Mouse (Mus musculus): ENCODE data around the gene Csde1. TPM values are rescaled to one million over a fixed set of nuclear protein-coding genes. Genes with fewer than 3 reads are reported as not detected.

Csde1 gene
- polyA plus RNA-seq, 1 experiment from 2014 or later, result 540 TPM

- H3K27ac ChIP-seq, result no peak overlapping the region
- no peaks in the 10 kb centered on the region for H3K27me3 ChIP-seq
- no peaks in the 10 kb centered on the region for H3K4me1 ChIP-seq
- H3K4me2 ChIP-seq, result no peak overlapping the region
- no peak overlapping the region for H3K4me3 ChIP-seq (replicated peaks)
- no peaks in the 10 kb centered on the region for H3K9me3 ChIP-seq
- 91% methylated on average over 9 of the region's 9 CpGs for WGBS
- no peak for ATAC-seq (ENCODE audit: low FRiP score)
- no peaks in the 10 kb centered on the region for H3K36me3 ChIP-seq (replicated peaks)
- H3K9ac ChIP-seq, result no peak overlapping the region
Measured at GRCm38 (mm10) chr3:103075871-103076270, 55.6 kb downstream of the Csde1 start.

DNA sequence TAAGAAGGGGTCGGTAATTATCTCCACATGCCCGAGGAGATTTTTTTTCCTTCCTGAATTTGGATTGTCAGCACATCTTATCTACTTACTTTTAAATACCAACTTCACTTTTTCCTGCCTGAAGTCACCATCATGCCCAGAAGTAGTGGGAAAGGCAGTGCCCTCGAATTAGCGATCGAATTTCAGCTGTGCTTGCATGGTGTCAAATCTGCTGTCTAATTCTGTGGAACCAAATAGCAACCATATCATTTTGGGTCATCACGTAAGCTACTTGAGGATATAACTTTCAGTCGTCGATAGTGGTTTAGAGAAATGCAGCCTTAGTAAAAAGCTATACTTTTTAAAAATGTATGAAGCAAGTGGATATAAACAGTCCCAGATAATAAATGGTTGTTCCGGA lies 56.2 kb downstream of the Csde1 start:
- no peaks in the 10 kb centered on the region for H3K4me1 ChIP-seq
- H3K27me3 ChIP-seq, result no peaks in the 10 kb centered on the region
- no peak overlapping the region for H3K4me2 ChIP-seq
- no peak overlapping the region for H3K9ac ChIP-seq
- no peaks in the 10 kb centered on the region for H3K36me3 ChIP-seq (replicated peaks)
- ATAC-seq (ENCODE audit: low FRiP score), result no peak
- WGBS, result 94% methylated on average over 9 of the region's 9 CpGs
- no peaks in the 10 kb centered on the region for H3K9me3 ChIP-seq
- no peak overlapping the region for H3K4me3 ChIP-seq (replicated peaks)
- H3K27ac ChIP-seq, result no peak overlapping the region

DNA sequence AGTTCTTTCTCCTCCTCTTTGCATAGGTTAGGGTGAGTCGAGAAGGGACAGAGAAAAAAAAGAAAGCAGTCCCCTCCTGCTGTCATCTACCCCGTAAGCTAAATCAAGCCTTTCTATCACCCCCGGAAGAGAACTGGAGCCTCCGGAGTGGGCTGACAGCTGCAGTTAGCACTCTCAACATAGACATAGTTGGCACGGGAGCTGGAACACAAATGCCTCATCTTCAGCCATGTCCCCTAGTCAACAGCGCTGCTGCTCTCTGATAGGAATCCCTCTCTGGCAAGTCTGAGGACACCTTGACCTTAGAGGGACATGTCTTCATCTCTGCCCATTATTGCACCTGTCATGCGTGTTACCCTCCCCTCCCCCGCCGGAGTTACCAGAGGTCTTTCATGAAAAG lies 59.1 kb downstream of the Csde1 start:
- no peak for ATAC-seq (ENCODE audit: low FRiP score)
- 91% methylated on average over 9 of the region's 9 CpGs for WGBS
- no peak overlapping the region for H3K4me2 ChIP-seq
- no peak overlapping the region for H3K4me3 ChIP-seq (replicated peaks)
- no peak overlapping the region for H3K27ac ChIP-seq
- H3K9ac ChIP-seq, result no peak overlapping the region
- no peaks in the 10 kb centered on the region for H3K4me1 ChIP-seq
- H3K9me3 ChIP-seq, result no peaks in the 10 kb centered on the region
- no peaks in the 10 kb centered on the region for H3K27me3 ChIP-seq
- no peaks in the 10 kb centered on the region for H3K36me3 ChIP-seq (replicated peaks)

DNA sequence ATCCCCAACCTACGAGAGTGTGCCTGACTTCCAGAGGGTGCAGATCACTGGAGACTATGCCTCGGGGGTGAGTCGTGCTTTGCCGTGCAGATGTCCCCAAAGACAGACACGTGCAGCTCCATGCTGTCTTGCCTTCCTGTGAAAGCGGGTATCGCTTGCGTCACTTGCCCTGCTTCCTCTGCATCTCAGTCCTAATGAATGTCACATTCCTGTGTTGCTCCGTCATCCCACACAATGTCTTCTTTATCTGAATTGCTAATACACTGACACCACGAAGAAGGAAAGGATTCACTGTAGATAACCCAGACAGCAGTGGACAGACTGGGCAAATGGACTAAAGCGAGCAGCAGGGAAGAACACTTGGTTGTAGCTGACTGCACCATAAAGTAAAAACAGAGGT lies 60.8 kb downstream of the Csde1 start:
- H3K4me3 ChIP-seq (replicated peaks), result no peak overlapping the region
- H3K27me3 ChIP-seq, result no peaks in the 10 kb centered on the region
- no peaks in the 10 kb centered on the region for H3K36me3 ChIP-seq (replicated peaks)
- no peak overlapping the region for H3K9ac ChIP-seq
- H3K27ac ChIP-seq, result no peak overlapping the region
- H3K9me3 ChIP-seq, result no peaks in the 10 kb centered on the region
- H3K4me2 ChIP-seq, result no peak overlapping the region
- no peak for ATAC-seq (ENCODE audit: low FRiP score)
- no peaks in the 10 kb centered on the region for H3K4me1 ChIP-seq
- 72% methylated on average over 11 of the region's 11 CpGs for WGBS

- no peaks in the 10 kb centered on the region for H3K27me3 ChIP-seq
- H3K9me3 ChIP-seq, result no peaks in the 10 kb centered on the region
- WGBS, result 91% methylated on average over 17 of the region's 17 CpGs
- no peaks in the 10 kb centered on the region for H3K36me3 ChIP-seq (replicated peaks)
- H3K27ac ChIP-seq, result no peak overlapping the region
- H3K4me3 ChIP-seq (replicated peaks), result no peak overlapping the region
- H3K9ac ChIP-seq, result no peak overlapping the region
- no peaks in the 10 kb centered on the region for H3K4me1 ChIP-seq
- no peak overlapping the region for H3K4me2 ChIP-seq
- no peak for ATAC-seq (ENCODE audit: low FRiP score)
Measured at GRCm38 (mm10) chr3:103081861-103082453, 61.7 kb downstream of the Csde1 start.

DNA sequence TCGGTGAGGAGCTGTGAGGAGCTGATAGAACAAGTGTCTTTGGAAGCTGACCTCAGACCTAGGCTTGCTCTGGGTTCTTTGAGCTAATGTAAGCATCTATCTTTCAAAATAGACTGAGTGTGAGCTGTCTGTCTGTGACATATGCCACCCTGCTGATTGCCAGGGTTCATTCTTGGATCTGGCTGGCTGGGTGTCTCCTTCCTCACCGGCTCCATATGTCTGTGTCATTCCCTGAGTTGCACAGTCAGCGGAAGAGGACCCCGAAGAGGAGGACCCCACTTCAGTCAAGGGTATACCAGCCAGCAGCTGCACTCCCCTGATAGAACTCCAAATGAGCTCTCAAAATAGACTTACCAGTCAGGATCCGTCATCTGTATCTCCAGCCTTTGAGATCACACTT lies 62.5 kb downstream of the Csde1 start:
- Histone ChIP-seq H3K27me3 (no peaks in the 10 kb centered on the region), H3K4me3 (replicated peaks) (no peak overlapping the region), H3K9ac (no peak overlapping the region), H3K4me2 (no peak overlapping the region), H3K36me3 (replicated peaks) (no peaks in the 10 kb centered on the region), H3K9me3 (no peaks in the 10 kb centered on the region), H3K4me1 (no peaks in the 10 kb centered on the region), H3K27ac (no peak overlapping the region)
- no peak for ATAC-seq (ENCODE audit: low FRiP score)
- WGBS, result 93% methylated on average over 5 of the region's 5 CpGs

- WGBS, result 83% methylated on average over 3 of the region's 3 CpGs
Measured at GRCm38 (mm10) chr3:103085986-103086385, 65.8 kb downstream of the Csde1 start.

GRCm38 (mm10) chr3:103091753-103092152 lies 71.5 kb downstream of the Csde1 start:
- Histone ChIP-seq H3K27me3 (no peaks in the 10 kb centered on the region), H3K27ac (no peak overlapping the region), H3K9ac (no peak overlapping the region), H3K4me2 (no peak overlapping the region), H3K4me3 (replicated peaks) (no peak overlapping the region), H3K4me1 (no peaks in the 10 kb centered on the region), H3K36me3 (replicated peaks) (no peaks in the 10 kb centered on the region), H3K9me3 (no peaks in the 10 kb centered on the region)
- 100% methylated on average over 2 of the region's 2 CpGs for WGBS
- no peak for ATAC-seq (ENCODE audit: low FRiP score)

More at GRCm38 (mm10) chr3:103085986-103086385, 65.8 kb downstream of the Csde1 start:
- Histone ChIP-seq H3K4me1 (no peaks in the 10 kb centered on the region), H3K4me3 (replicated peaks) (no peak overlapping the region), H3K9ac (no peak overlapping the region), H3K27ac (no peak overlapping the region), H3K9me3 (no peaks in the 10 kb centered on the region), H3K4me2 (no peak overlapping the region), H3K36me3 (replicated peaks) (no peaks in the 10 kb centered on the region), H3K27me3 (no peaks in the 10 kb centered on the region)
- ATAC-seq (ENCODE audit: low FRiP score), result no peak

DNA sequence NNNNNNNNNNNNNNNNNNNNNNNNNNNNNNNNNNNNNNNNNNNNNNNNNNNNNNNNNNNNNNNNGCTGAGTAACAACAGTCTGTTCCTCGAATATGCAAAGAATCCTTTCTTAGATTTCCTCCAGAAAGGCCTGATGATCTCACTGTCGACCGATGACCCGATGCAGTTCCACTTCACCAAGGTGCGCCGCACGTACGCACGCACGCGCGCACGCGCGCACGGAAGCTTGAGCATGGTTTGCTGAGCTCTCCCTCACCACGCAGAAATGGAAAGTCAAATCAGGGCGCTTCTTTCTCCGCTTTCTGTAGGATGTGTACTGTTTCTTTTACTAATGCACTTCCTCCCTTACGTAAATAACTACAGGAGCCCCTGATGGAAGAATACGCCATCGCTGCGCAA lies 78.4 kb downstream of the Csde1 start:
- H3K36me3 ChIP-seq (replicated peaks), result no peaks in the 10 kb centered on the region
- no peak overlapping the region for H3K4me3 ChIP-seq (replicated peaks)
- no peak overlapping the region for H3K27ac ChIP-seq
- H3K9me3 ChIP-seq, result no peaks in the 10 kb centered on the region
- H3K4me1 ChIP-seq, result peaks cover 12% of the 10 kb centered on the region
- 76% methylated on average over 23 of the region's 23 CpGs for WGBS
- no peak for ATAC-seq (ENCODE audit: low FRiP score)
- H3K9ac ChIP-seq, result no peak overlapping the region
- H3K4me2 ChIP-seq, result no peak overlapping the region
- H3K27me3 ChIP-seq, result peaks cover 20% of the 10 kb centered on the region

DNA sequence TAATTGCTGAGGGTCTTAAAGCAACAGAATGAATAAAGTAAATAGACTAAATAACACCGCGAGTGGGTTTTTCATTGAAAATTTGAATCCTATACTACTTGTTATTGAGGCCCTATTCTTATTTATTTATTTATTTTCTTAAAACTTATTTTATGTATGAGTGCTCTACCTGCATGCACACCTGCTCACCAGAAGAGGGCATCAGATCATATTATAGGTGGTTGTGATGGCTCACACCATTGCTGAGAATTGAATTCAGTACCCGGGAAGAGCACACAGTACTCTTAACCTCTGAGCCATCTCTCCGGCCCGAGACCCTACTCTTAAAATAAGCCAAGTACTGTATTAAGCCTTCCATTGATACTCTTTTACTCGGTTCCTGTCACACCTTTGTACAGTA lies 79.4 kb downstream of the Csde1 start:
- no peaks in the 10 kb centered on the region for H3K36me3 ChIP-seq (replicated peaks)
- no peak overlapping the region for H3K4me3 ChIP-seq (replicated peaks)
- peaks cover 12% of the 10 kb centered on the region for H3K4me1 ChIP-seq
- H3K4me2 ChIP-seq, result no peak overlapping the region
- no peak overlapping the region for H3K27ac ChIP-seq
- H3K9ac ChIP-seq, result no peak overlapping the region
- ATAC-seq (ENCODE audit: low FRiP score), result no peak
- 87% methylated on average over 6 of the region's 6 CpGs for WGBS
- no peaks in the 10 kb centered on the region for H3K9me3 ChIP-seq
- H3K27me3 ChIP-seq, result peaks cover 30% of the 10 kb centered on the region

- no peak overlapping the region for H3K4me2 ChIP-seq
- H3K9me3 ChIP-seq, result no peaks in the 10 kb centered on the region
- no peak overlapping the region for H3K9ac ChIP-seq
- no peaks in the 10 kb centered on the region for H3K36me3 ChIP-seq (replicated peaks)
- peaks cover 12% of the 10 kb centered on the region for H3K4me1 ChIP-seq
- peaks cover 34% of the 10 kb centered on the region for H3K27me3 ChIP-seq
- no peak overlapping the region for H3K27ac ChIP-seq
- no peak overlapping the region for H3K4me3 ChIP-seq (replicated peaks)
- no peak for ATAC-seq (ENCODE audit: low FRiP score)
- 59% methylated on average over 2 of the region's 2 CpGs for WGBS
Measured at GRCm38 (mm10) chr3:103100735-103101134, 80.5 kb downstream of the Csde1 start.

DNA sequence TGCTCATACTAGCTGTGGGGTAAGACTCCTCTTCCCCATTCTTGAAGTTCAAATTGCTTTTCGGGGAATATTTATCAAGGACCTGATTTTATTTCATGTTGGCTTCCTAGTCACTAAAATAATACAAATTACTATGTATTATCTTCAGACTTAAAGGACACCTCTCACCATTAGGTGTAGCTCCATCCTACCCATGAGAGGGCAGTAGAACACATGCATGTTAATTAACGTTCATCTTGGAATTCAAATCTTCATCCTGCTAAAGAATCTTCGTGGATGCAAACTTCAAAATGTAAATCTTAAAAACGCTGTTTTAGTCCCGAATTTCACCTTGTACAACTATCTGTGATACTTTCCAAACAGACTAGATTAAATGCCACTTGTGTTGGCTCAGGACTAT lies 81.0 kb downstream of the Csde1 start:
- Histone ChIP-seq H3K9ac (no peak overlapping the region), H3K4me3 (replicated peaks) (no peak overlapping the region), H3K27me3 (peaks cover 37% of the 10 kb centered on the region), H3K4me2 (no peak overlapping the region), H3K27ac (no peak overlapping the region), H3K4me1 (peaks cover 12% of the 10 kb centered on the region), H3K9me3 (no peaks in the 10 kb centered on the region), H3K36me3 (replicated peaks) (no peaks in the 10 kb centered on the region)
- 71% methylated on average over 5 of the region's 5 CpGs for WGBS
- no peak for ATAC-seq (ENCODE audit: low FRiP score)

DNA sequence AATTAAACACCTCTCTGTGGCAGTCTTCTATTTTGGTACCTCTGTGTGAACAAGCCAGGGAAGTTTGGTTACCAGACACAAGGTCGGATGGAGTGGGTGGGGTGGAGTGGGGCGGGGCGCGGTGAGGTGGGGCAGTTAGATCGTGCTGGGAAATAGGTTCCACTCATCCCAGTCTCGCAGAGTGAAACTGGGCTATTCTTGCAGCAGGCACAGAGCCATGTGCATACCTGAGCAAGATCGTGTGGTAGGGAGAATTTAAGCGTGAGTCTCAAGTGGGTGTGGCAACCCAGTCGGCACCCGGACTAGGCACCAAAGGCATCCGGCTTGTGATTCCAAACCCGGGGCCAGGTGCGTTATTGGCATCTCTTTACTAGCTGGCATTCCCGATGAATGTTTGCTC lies 81.7 kb downstream of the Csde1 start:
- ATAC-seq (ENCODE audit: low FRiP score), result peak; percentile 44; the same call in 1 of the 2 replicates
- 2% methylated on average over 14 of the region's 14 CpGs for WGBS
- Histone ChIP-seq H3K9me3 (no peaks in the 10 kb centered on the region), H3K4me1 (peaks cover 12% of the 10 kb centered on the region), H3K27ac (no peak overlapping the region), H3K27me3 (peaks cover 37% of the 10 kb centered on the region), H3K9ac (peak overlapping the region; percentile 47), H3K36me3 (replicated peaks) (no peaks in the 10 kb centered on the region), H3K4me3 (replicated peaks) (peak overlapping the region; percentile 54), H3K4me2 (peak overlapping the region; percentile 79)
